Mouse (Mus musculus) myocyte (in vitro differentiated cells): ENCODE results near the gene Arl4c. TPM values are rescaled to one million over a fixed set of nuclear protein-coding genes. Genes with fewer than 3 reads are reported as not detected.

Experiments
- H3K27me3 ChIP-seq: one replicate; pipeline ENCODE4 v1.6.1; 2011; ENCODE audit not compliant: control insufficient read depth, insufficient read depth, insufficient read length
- H3K36me3 ChIP-seq: one replicate; pipeline ENCODE4 v1.6.1; 2011; ENCODE audit not compliant: control insufficient read depth, insufficient read depth
- H3K4me2 ChIP-seq: one replicate; pipeline ENCODE4 v1.6.1; 2011; ENCODE audit warnings: low read depth, control low read depth
- H3K4me3 ChIP-seq: one replicate; pipeline ENCODE4 v1.5.1; 2011; ENCODE audit warnings: mild to moderate bottlenecking, control low read depth, moderate library complexity
- H3K79me2 ChIP-seq: one replicate; pipeline ENCODE4 v1.6.1; 2011; ENCODE audit not compliant: control insufficient read depth, insufficient read depth
- H3ac ChIP-seq: one replicate; pipeline ENCODE4 v1.6.1; 2011; ENCODE audit not compliant: control insufficient read depth, insufficient read length
- CEBPB ChIP-seq: IDR thresholded peaks from 2 replicates; pipeline ENCODE4 v1.6.1; 2011; ENCODE audit warnings: mild to moderate bottlenecking, moderate library complexity; ENCODE audit not compliant: poor library complexity, insufficient read depth, severe bottlenecking
- E2F4 ChIP-seq: IDR thresholded peaks from one replicate; pipeline ENCODE4 v1.6.1; 2011; ENCODE audit warnings: mild to moderate bottlenecking, control low read depth, moderate library complexity; ENCODE audit not compliant: insufficient read depth
- MAX ChIP-seq: IDR thresholded peaks from one replicate; pipeline ENCODE4 v1.6.1; 2011; ENCODE audit warnings: low read depth, mild to moderate bottlenecking, control low read depth
- MYOD1 ChIP-seq, 3 experiments: IDR thresholded peaks; one replicate each; pipeline ENCODE4 v1.6.1; 2011; ENCODE audit warnings: control low read depth in 2 of 3, low read depth in 2 of 3, mild to moderate bottlenecking in 2 of 3, moderate library complexity in 1 of 3; ENCODE audit not compliant: insufficient read length in 2 of 3, control insufficient read depth in 1 of 3
- MYOG ChIP-seq, 3 experiments: IDR thresholded peaks; one replicate each; pipeline ENCODE4 v1.6.1; 2011; ENCODE audit warnings: control low read depth in 2 of 3, low read depth in 2 of 3, mild to moderate bottlenecking in 2 of 3; ENCODE audit not compliant: insufficient read length in 2 of 3, control insufficient read depth in 1 of 3, insufficient read depth in 1 of 3
- POLR2A ChIP-seq: IDR thresholded peaks from one replicate; pipeline ENCODE4 v1.6.1; 2011; ENCODE audit warnings: low read depth, mild to moderate bottlenecking, control low read depth, moderate library complexity; ENCODE audit not compliant: insufficient read length
- POLR2AphosphoS2 ChIP-seq: IDR thresholded peaks from one replicate; pipeline ENCODE4 v1.6.1; 2011; ENCODE audit warnings: low read depth, control low read depth; ENCODE audit not compliant: insufficient read length
- REST ChIP-seq: IDR thresholded peaks from one replicate; pipeline ENCODE4 v1.6.1; 2011; ENCODE audit warnings: mild to moderate bottlenecking, control low read depth, moderate library complexity; ENCODE audit not compliant: insufficient read depth, insufficient read length
- SRF ChIP-seq: IDR thresholded peaks from one replicate; pipeline ENCODE4 v1.6.1; 2011; ENCODE audit warnings: low read depth; ENCODE audit not compliant: control insufficient read depth, insufficient read length
- TCF12 ChIP-seq: IDR thresholded peaks from one replicate; pipeline ENCODE4 v1.6.1; 2011; ENCODE audit warnings: mild to moderate bottlenecking, control low read depth; ENCODE audit not compliant: poor library complexity, insufficient read depth, severe bottlenecking
- TCF3 ChIP-seq: IDR thresholded peaks from one replicate; pipeline ENCODE4 v1.6.1; 2011; ENCODE audit warnings: low read depth, control low read depth; ENCODE audit not compliant: insufficient read length
- USF1 ChIP-seq: IDR thresholded peaks from one replicate; pipeline ENCODE4 v1.6.1; 2011; ENCODE audit warnings: low read depth, mild to moderate bottlenecking, control low read depth, moderate library complexity
- polyA plus RNA-seq: library from polyadenylated mRNA; unstranded; fragments of >200 nt; fragmentation: generic; extraction: Trizol; gene quantifications from one replicate; pipeline ENCODE4 v1.2.1, GENCODE M21; 2012; ENCODE audit warnings: missing spikeins

Arl4c gene
- polyA plus RNA-seq, 1 experiment, result 25.2 TPM

GRCm38 (mm10) chr1:88629966-88630488 is 72.0 kb downstream of the Arl4c start:
- H3ac ChIP-seq, result no peak overlapping the region
- no peaks in the 10 kb centered on the region for H3K36me3 ChIP-seq
- H3K27me3 ChIP-seq, result no peaks in the 10 kb centered on the region
- H3K79me2 ChIP-seq, result no peaks in the 10 kb centered on the region
- no peak overlapping the region for H3K4me2 ChIP-seq
- TF ChIP-seq CEBPB, result no peak
- no peak for TF ChIP-seq TCF3
- no peak for TF ChIP-seq REST
- TF ChIP-seq SRF, result no peak
- TF ChIP-seq POLR2A, result no peak
- TF ChIP-seq TCF12, result no peak
- no peak for TF ChIP-seq MAX
- TF ChIP-seq POLR2AphosphoS2, result no peak
- TF ChIP-seq MYOD1 (IDR thresholded peaks at IDR 0.05; ENCODE audit: control insufficient read depth in 1 of 3, insufficient read length in 2 of 3, low read depth in 2 of 3), result no peak
- no peak for TF ChIP-seq USF1
- TF ChIP-seq E2F4, result no peak
- TF ChIP-seq MYOG (IDR thresholded peaks at IDR 0.05; ENCODE audit: control insufficient read depth in 1 of 3, insufficient read depth in 1 of 3, insufficient read length in 2 of 3, low read depth in 2 of 3), result no peak
- no peak overlapping the region for H3K4me3 ChIP-seq

- Histone ChIP-seq H3ac (no peak overlapping the region), H3K36me3 (no peaks in the 10 kb centered on the region), H3K27me3 (no peaks in the 10 kb centered on the region), H3K79me2 (no peaks in the 10 kb centered on the region), H3K4me2 (no peak overlapping the region), H3K4me3 (no peak overlapping the region)
- TF ChIP-seq REST (no peak), USF1 (no peak), POLR2A (no peak), MYOD1 (IDR thresholded peaks at IDR 0.05; ENCODE audit: control insufficient read depth in 1 of 3, insufficient read length in 2 of 3, low read depth in 2 of 3) (peak in 1 of 3 experiments; percentile 28)
Observed at GRCm38 (mm10) chr1:88625190-88625589, 76.8 kb downstream of the Arl4c start.

- Histone ChIP-seq H3K79me2 (no peaks in the 10 kb centered on the region), H3K36me3 (no peaks in the 10 kb centered on the region), H3K4me3 (no peak overlapping the region), H3ac (no peak overlapping the region), H3K4me2 (no peak overlapping the region), H3K27me3 (no peaks in the 10 kb centered on the region)
- TF ChIP-seq TCF3, result no peak
- TF ChIP-seq POLR2A, result no peak
- TF ChIP-seq USF1, result no peak
- TF ChIP-seq POLR2AphosphoS2, result no peak
- TF ChIP-seq E2F4, result no peak
- no peak for TF ChIP-seq TCF12
- TF ChIP-seq REST, result no peak
- no peak for TF ChIP-seq SRF
- no peak for TF ChIP-seq MYOG (IDR thresholded peaks at IDR 0.05; ENCODE audit: control insufficient read depth in 1 of 3, insufficient read depth in 1 of 3, insufficient read length in 2 of 3, low read depth in 2 of 3)
- no peak for TF ChIP-seq CEBPB
- TF ChIP-seq MYOD1 (IDR thresholded peaks at IDR 0.05; ENCODE audit: control insufficient read depth in 1 of 3, insufficient read length in 2 of 3, low read depth in 2 of 3), result no peak
Observed at GRCm38 (mm10) chr1:88624376-88624775, 77.6 kb downstream of the Arl4c start.

- Histone ChIP-seq H3K4me3 (no peak overlapping the region), H3K4me2 (no peak overlapping the region), H3K36me3 (no peaks in the 10 kb centered on the region), H3K79me2 (no peaks in the 10 kb centered on the region), H3K27me3 (no peaks in the 10 kb centered on the region), H3ac (no peak overlapping the region)
- no peak for TF ChIP-seq E2F4
- TF ChIP-seq USF1, result no peak
- TF ChIP-seq MAX, result no peak
- no peak for TF ChIP-seq REST
- TF ChIP-seq MYOG (IDR thresholded peaks at IDR 0.05; ENCODE audit: control insufficient read depth in 1 of 3, insufficient read depth in 1 of 3, insufficient read length in 2 of 3, low read depth in 2 of 3), result no peak
- TF ChIP-seq SRF, result no peak
- TF ChIP-seq POLR2AphosphoS2, result no peak
- TF ChIP-seq POLR2A, result no peak
- TF ChIP-seq MYOD1 (IDR thresholded peaks at IDR 0.05; ENCODE audit: control insufficient read depth in 1 of 3, insufficient read length in 2 of 3, low read depth in 2 of 3), result no peak
- no peak for TF ChIP-seq TCF3
- TF ChIP-seq TCF12, result no peak
- no peak for TF ChIP-seq CEBPB
Observed at GRCm38 (mm10) chr1:88623541-88624115, 78.4 kb downstream of the Arl4c start.

Other genes starting within 250 kb of the Arl4c start
- gene Glrp1, start 192.2 kb downstream of the Arl4c start, polyA plus RNA-seq, result 5.0 TPM